Mouse (Mus musculus): ENCODE data around the gene Ksr1.

GRCm38 (mm10) chr11:79003769-79004638, 142.2 kb downstream of the Ksr1 start:
- TF ChIP-seq CTCF (IDR thresholded peaks at IDR 0.05; ENCODE audit: borderline replicate concordance, control insufficient read depth, extremely low read depth, insufficient read depth, low read length, poor library complexity) (no peak), POLR2A (IDR thresholded peaks at IDR 0.05; ENCODE audit: control insufficient read depth, extremely low read depth, insufficient read depth, low read length, poor library complexity) (no peak)
